Mouse (Mus musculus) ovary, adult 2 months (tissue): ENCODE measurements around the gene Cyp4f39. TPM values are rescaled to one million over a fixed set of nuclear protein-coding genes. Genes with fewer than 3 reads are reported as not detected.

ENCODE experiments used
- polyA plus RNA-seq: library from polyadenylated mRNA; depleted of rRNA; stranded (reverse); fragments of >200 nt; gene quantifications from 2 replicates; pipeline ENCODE4 v1.2.3, GENCODE M21; 2012; rRNA removed

Cyp4f39 gene
- 1.7 and 2.3 TPM in 2 replicates for polyA plus RNA-seq

GRCm38 (mm10) chr17:32452482-32452881 lies at the start of gene Cyp4f39:
Gene Cyp4f39, plus strand, starts transcription at chr17:32452723.

GRCm38 (mm10) chr17:32403417-32403816 lies 49.1 kb upstream of the Cyp4f39 start, which contains the start of gene Rasal3:
Gene Rasal3, minus strand, starts transcription at chr17:32403583.

GRCm38 (mm10) chr17:32424034-32424433 lies 28.5 kb upstream of the Cyp4f39 start, which contains the start of gene Pglyrp2:
Gene Pglyrp2, minus strand, starts transcription at chr17:32424167.

GRCm38 (mm10) chr17:32505851-32506728 lies 53.6 kb downstream of the Cyp4f39 start, which contains the start of gene Cyp4f17:
Gene Cyp4f17, plus strand, starts transcription at chr17:32506050.

GRCm38 (mm10) chr17:32536051-32536866 lies 83.7 kb downstream of the Cyp4f39 start, which contains the start of gene Cyp4f16:
Gene Cyp4f16, plus strand, starts transcription at chr17:32536558.

Other genes with a start within 250 kb of the Cyp4f39 start
- 40.1 and 44.5 TPM in 2 replicates for gene Brd4, start 168.0 kb upstream of the Cyp4f39 start, polyA plus RNA-seq
- gene Akap8, start 131.5 kb upstream of the Cyp4f39 start, polyA plus RNA-seq: 76.6 and 99.8 TPM in 2 replicates
- gene Akap8l, start 102.1 kb upstream of the Cyp4f39 start, polyA plus RNA-seq: 295 and 307 TPM in 2 replicates
- gene Wiz, start 63.3 kb upstream of the Cyp4f39 start, polyA plus RNA-seq: 52.8 and 63.4 TPM in 2 replicates
- 3.3 and 4.3 TPM in 2 replicates for gene Rasal3, start 49.1 kb upstream of the Cyp4f39 start, polyA plus RNA-seq
- gene Pglyrp2, start 28.6 kb upstream of the Cyp4f39 start, polyA plus RNA-seq: 0.81 and 1.0 TPM in 2 replicates
- 16.8 and 20.2 TPM in 2 replicates for gene Cyp4f17, start 53.3 kb downstream of the Cyp4f39 start, polyA plus RNA-seq
- 15.0 and 15.3 TPM in 2 replicates for gene Cyp4f16, start 83.8 kb downstream of the Cyp4f39 start, polyA plus RNA-seq
- not detected in 2 replicates for gene Cyp4f37, start 168.6 kb downstream of the Cyp4f39 start, polyA plus RNA-seq
- gene Cyp4f40, start 206.2 kb downstream of the Cyp4f39 start, polyA plus RNA-seq: 0.16 and 0.28 TPM in 2 replicates
- 3.6 and 3.8 TPM in 2 replicates for gene Cyp4f15, start 232.9 kb downstream of the Cyp4f39 start, polyA plus RNA-seq